Mouse (Mus musculus) embryo, embryonic 11.5 days (tissue): ENCODE results near the gene Cchcr1.
A peak's percentile ranks its signal among the peaks of the same experiment; 100 is the strongest.

Experiments used
- DNase-seq: peaks from one replicate; pipeline ENCODE4 v3.0.0-alpha.2; 2012; ENCODE audit warnings: low read depth, low spot score

The Cchcr1 gene

GRCm38 (mm10) chr17:35554761-35555397 is 38.0 kb downstream of the Cchcr1 start:
- DNase-seq, result no peak

GRCm38 (mm10) chr17:35556186-35556765 is 39.4 kb downstream of the Cchcr1 start:
- DNase-seq, result no peak

GRCm38 (mm10) chr17:35556812-35557211 is 39.9 kb downstream of the Cchcr1 start:
- DNase-seq, result peak; percentile 23

GRCm38 (mm10) chr17:35557351-35557750 is 40.5 kb downstream of the Cchcr1 start:
- no peak for DNase-seq

- DNase-seq, result no peak
These were observed 41.3 kb downstream of the Cchcr1 start for GRCm38 (mm10) chr17:35558216-35558615.

GRCm38 (mm10) chr17:35567150-35567549 is 50.2 kb downstream of the Cchcr1 start, which contains the start of gene 2300002M23Rik:
Gene 2300002M23Rik (plus strand): TSS chr17:35567450.
- no peak for DNase-seq

- no peak for DNase-seq
These were observed 50.9 kb downstream of the Cchcr1 start for GRCm38 (mm10) chr17:35567767-35568166.

GRCm38 (mm10) chr17:35569091-35569944 is 52.4 kb downstream of the Cchcr1 start:
- DNase-seq, result no peak

- no peak for DNase-seq
These were observed 53.9 kb downstream of the Cchcr1 start for GRCm38 (mm10) chr17:35570836-35571235.

- DNase-seq, result no peak
These were observed 54.6 kb downstream of the Cchcr1 start for GRCm38 (mm10) chr17:35571477-35571876.

GRCm38 (mm10) chr17:35578211-35578610 is 61.3 kb downstream of the Cchcr1 start:
- peak; percentile 77 for DNase-seq
